Mouse (Mus musculus): ENCODE results near the gene Nudt2.
"Not testable (repeated sequence)": the region's sequence is repeated elsewhere in the genome, so short reads cannot be mapped to it uniquely, and the experiment has no call there.

- not testable (repeated sequence) for TF ChIP-seq CHD2 (IDR thresholded peaks at IDR 0.05; ENCODE audit: low read depth, low read length); MAFK (IDR thresholded peaks at IDR 0.05; ENCODE audit: insufficient read depth, low read depth, low read length)
Observed at GRCm38 (mm10) chr4:41463051-41463738, 1.8 kb upstream of the Nudt2 start.

All from ES-E14 (cell line).